Mouse (Mus musculus) T-cell, adult 66 days (primary cell): ENCODE measurements around the gene Arr3. TPM values are rescaled to one million over a fixed set of nuclear protein-coding genes. Genes with fewer than 3 reads are reported as not detected.

Experiments
- total RNA-seq, 2 experiments: library from RNA; stranded (reverse); gene quantifications; 3 replicates in 1 of 2; 4 replicates in 1 of 2; pipeline ENCODE4 v1.2.4; 2023

Arr3 gene
- total RNA-seq, result not detected

GRCm38 (mm10) chrX:100605314-100605713 lies at the start of gene Arr3:
Gene Arr3, plus strand, starts transcription at chrX:100605497.

DNA sequence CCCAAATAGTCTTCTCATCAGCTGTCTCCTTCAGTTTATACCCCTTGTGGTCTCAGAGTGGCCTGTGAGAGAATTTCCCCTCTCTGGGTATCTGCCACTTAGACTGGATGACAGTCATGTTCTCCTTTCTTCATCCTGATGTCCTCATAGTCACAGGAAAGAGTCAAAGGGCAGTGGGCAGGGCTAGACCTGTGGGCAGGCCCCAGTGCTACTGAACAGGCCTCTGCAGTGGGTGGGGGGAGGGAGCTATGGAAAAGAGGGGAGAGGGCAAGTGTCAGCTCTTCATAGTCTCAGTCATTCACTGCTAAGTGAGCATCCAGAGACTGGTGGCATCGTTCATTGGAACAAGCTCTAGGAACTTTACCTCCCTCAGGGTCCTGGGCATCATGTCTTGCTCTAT lies 33.3 kb upstream of the Arr3 start, which contains the start of gene Awat1:
Gene Awat1 (plus strand): TSS at position 301 of the 400 bp plus-strand sequence.

DNA sequence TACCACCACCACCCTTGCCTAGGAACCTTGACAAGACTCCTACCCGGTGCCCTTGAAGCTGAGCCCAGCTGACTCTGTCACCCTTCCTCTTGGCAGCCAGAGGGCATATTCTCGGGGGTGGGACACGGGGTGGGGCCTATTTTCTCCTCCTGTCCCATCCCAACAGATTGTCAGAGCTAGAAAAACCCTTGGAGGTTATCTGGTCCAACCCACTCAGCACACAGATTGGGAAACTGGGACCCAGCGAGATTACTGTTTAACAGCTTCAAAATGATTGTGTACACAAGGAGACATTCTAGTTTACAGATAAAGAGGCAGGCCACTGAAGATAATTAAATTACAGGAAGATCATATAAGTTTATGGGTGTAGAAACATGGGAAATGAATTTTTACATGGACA lies 10.5 kb upstream of the Arr3 start, which contains the start of gene P2ry4:
Gene P2ry4 (minus strand): TSS at position 79 of the 400 bp plus-strand sequence.

DNA sequence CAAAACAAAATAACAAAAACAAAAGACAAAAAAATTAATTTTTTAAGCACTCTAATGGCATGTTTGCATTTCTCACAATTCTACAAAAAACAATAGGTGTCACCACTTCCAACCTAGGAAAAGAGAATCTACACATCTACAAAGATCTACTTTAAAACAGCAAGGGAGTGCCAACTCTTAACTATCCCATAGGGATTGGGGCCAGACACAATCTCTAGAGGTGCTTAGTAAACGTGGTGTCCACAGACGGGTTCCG lies 20.2 kb downstream of the Arr3 start, which contains the start of gene Kif4:
Gene Kif4 (plus strand): TSS at position 192 of the 256 bp plus-strand sequence.

DNA sequence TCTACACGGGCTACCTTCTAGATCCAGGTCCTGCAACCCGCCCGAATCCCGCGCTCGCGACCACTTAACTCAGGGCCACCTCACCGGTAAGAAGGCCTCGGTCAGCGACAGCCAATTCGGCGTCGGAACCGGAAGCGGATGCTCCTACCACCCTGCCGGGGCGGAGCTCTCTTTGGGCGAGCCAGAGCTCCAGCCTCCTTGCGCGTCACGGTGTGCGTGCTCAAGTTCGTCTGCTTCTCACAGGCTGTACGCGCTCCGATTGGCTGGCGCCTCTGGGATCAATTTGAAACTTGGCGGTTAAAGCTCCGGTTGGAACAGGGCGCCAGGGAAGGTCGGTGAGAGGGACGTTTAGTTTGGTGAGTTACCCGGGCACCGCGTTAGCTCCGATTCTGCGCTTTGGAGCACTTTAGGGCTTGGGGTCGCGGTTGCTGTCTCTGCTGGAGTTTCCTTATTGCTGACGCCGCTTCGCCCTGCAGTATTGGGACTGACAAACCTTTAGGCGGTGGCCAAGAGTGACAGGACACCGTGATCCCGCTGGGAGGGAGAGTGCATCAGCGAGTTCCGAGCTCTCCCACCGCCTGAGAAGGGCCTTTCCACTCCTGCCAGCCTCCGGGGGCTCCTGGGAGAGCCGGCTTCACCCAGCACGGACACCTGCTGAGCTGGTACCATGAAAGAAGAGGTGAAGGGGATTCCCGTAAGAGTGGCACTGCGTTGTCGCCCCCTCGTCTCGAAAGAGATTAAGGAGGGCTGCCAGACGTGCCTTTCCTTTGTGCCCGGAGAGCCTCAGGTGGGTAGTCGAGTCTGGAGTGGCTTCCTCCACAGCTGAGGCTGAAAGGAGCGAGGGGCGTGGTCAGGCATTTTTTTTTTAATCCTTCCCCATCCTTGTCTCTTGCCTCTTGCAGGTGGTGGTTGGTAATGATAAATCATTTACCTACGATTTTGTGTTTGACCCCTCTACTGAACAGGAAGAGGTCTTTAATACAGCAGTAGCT lies 20.8 kb downstream of the Arr3 start, which contains the start of gene Pdzd11:
Gene Pdzd11 (minus strand): TSS at position 767 of the 992 bp plus-strand sequence.

Other genes with a start within 250 kb of the Arr3 start
- not detected for gene Otud6a, start 176.5 kb upstream of the Arr3 start, total RNA-seq
- gene Awat2, start 162.8 kb upstream of the Arr3 start, total RNA-seq, result under 1 TPM; 0.47 to 0.79 TPM
- gene Igbp1, start 111.2 kb upstream of the Arr3 start, total RNA-seq, result 10 to 100 TPM; 65.0 to 69.3 TPM
- gene Dgat2l6, start 80.7 kb upstream of the Arr3 start, total RNA-seq, result under 1 TPM in 1 of 2 experiments, not detected in 1; 0.12 TPM
- gene Awat1, start 33.2 kb upstream of the Arr3 start, total RNA-seq, result not detected
- not detected for gene P2ry4, start 10.6 kb upstream of the Arr3 start, total RNA-seq
- 1 to 10 TPM in 1 of 2 experiments, under 1 TPM in 1; 0.59 to 2.9 TPM for gene Kif4, start 20.2 kb downstream of the Arr3 start, total RNA-seq
- gene Pdzd11, start 21.1 kb downstream of the Arr3 start, total RNA-seq, result 10 to 100 TPM; 15.6 to 20.7 TPM
- not detected for gene Gdpd2, start 124.4 kb downstream of the Arr3 start, total RNA-seq
- gene Dlg3, start 162.2 kb downstream of the Arr3 start, total RNA-seq, result 10 to 100 TPM in 1 of 2 experiments, 1 to 10 TPM in 1; 5.8 to 10.5 TPM